Comparison of ENCODE assay signal across 8 mouse cellular contexts in the genomic region with DNA sequence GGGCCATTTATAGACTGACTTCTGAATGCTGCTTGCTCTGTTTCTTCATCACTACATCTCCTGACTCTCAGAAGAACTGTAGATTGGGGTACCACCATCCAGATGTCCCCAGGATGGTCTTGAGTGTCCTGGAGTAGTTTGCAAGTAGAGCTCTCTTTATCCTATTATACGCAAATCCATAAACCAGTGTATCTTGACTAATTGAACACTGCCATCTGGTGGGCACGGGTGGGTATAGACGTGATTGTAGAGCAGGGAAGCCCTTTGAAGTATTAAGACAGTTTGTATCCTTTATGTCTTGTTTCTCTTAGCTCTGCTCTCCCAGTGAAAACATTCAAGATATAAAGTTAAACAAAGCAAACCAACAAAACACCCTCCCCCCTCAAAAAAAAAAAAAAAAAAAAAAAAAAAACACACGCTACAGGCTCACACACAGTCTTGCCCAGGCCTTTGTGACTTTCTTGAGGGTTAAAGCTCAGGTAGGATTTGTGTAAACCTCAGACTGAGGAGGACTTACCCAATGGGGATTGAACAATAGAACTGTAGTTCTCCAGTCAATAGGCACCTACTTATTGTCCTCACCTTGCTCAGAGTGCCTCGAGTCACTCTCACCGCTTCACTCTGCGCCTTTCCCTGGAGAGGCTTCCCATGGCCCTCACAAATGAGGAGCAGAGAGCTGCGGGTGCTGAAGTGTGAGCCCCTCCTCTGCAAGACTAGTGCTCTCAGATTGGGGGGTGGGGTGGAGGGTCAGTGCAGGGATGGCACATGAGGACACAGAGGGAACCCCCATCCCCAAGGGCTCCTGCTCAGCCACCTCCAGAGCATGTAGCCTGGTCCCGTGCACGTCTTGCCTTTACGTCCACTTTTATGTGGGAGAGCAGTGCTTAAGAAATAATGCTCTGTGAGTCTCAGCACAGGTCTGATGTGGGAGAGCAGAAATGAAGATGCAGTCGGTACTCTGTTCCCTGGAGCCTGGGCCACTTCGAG. TPM values are rescaled to one million over a fixed set of nuclear protein-coding genes. Genes with fewer than 3 reads are reported as not detected.
DNase-seq lines count a peak whose midpoint lies in the region; ATAC-seq and TF ChIP-seq lines count a peak whose summit lies in the region.

No protein-coding gene starts in this region.

- no peak overlapping the region for H3K4me2 ChIP-seq in forebrain, embryonic 15.5 days (replicated peaks)
- H3K4me2 ChIP-seq in midbrain, embryonic 11.5 days = no peak overlapping the region

- CTCF ChIA-PET in Patski (lab: Charles Lee) = interaction anchor here (0.7 to 2.2 kb wide), 21 partner anchors 9 to 375 kb away, joined by 3 to 14 read pairs (median 5); no protein-coding TSS in a partner anchor

- H3K9ac ChIP-seq in forebrain, embryonic 15.5 days (replicated peaks) = no peak overlapping the region
- no peak overlapping the region for H3K9ac ChIP-seq in midbrain, embryonic 11.5 days (ENCODE audit: low read length)

- no peaks in the 10 kb centered on the region for H3K9me3 ChIP-seq in forebrain, embryonic 15.5 days
- no peaks in the 10 kb centered on the region for H3K9me3 ChIP-seq in midbrain, embryonic 11.5 days (ENCODE audit: control insufficient read depth, low read length)

- no peak overlapping the region for H3K4me3 ChIP-seq in forebrain, embryonic 15.5 days
- H3K4me3 ChIP-seq in midbrain, embryonic 11.5 days (ENCODE audit: low read depth, low read length) = no peak overlapping the region

- H3K4me1 ChIP-seq in forebrain, embryonic 15.5 days = no peaks in the 10 kb centered on the region
- no peaks in the 10 kb centered on the region for H3K4me1 ChIP-seq in midbrain, embryonic 11.5 days (ENCODE audit: control insufficient read depth, insufficient read depth, low read length)

- H3K27me3 ChIP-seq in Patski = no peaks in the 10 kb centered on the region
- no peaks in the 10 kb centered on the region for H3K27me3 ChIP-seq in forebrain, embryonic 15.5 days
- H3K27me3 ChIP-seq in midbrain, embryonic 11.5 days (ENCODE audit: control insufficient read depth, insufficient read depth, low read length) = no peaks in the 10 kb centered on the region

- no peak for ATAC-seq in Patski
- ATAC-seq in forebrain, embryonic 15.5 days (replicated peaks) = peak; percentile 70; the same call in 1 of the 2 replicates
- peak; percentile 52 for ATAC-seq in inflammation-experienced regulatory T-cells, adult 6 months
- peak; percentile 55; the same call in 1 of the 2 replicates for ATAC-seq in midbrain, embryonic 11.5 days (ENCODE audit: low FRiP score)
- ATAC-seq in erythroid progenitor cell, adult 5-6 weeks (replicated peaks; ENCODE audit: low FRiP score, poor library complexity, severe bottlenecking) = no peak

- in situ Hi-C loops in Patski (cut with MboI; ENCODE audit: low pct_unique_long_range_greater_than_20kb) = no loop called here

- H3K27ac ChIP-seq in forebrain, embryonic 15.5 days (replicated peaks) = no peak overlapping the region
- no peak overlapping the region for H3K27ac ChIP-seq in midbrain, embryonic 11.5 days (ENCODE audit: low read depth, low read length)

- WGBS in forebrain, embryonic 15.5 days = 70% methylated on average over 13 of the region's 13 CpGs
- 70% methylated on average over 13 of the region's 13 CpGs for WGBS in midbrain, embryonic 11.5 days

- peak; percentile 74 for TF ChIP-seq CTCF in Patski (IDR thresholded peaks at IDR 0.05)

- no peak for DNase-seq in Patski (ENCODE audit: low read depth, low spot score)
- peak; percentile 55 for DNase-seq in c-Kit-positive CD71-positive TER-119-negative erythroid progenitor cells, embryonic 14.5 days (ENCODE audit: low read depth)
- peak; percentile 30 to 70 for DNase-seq in left cerebral cortex, adult 8-10 months (ENCODE audit: low spot score in 2 of 2)
- DNase-seq in midbrain, embryonic 11.5 days (ENCODE audit: low spot score, missing footprints) = peak; percentile 96
- DNase-seq in skeletal muscle tissue, adult 2 months (ENCODE audit: low read depth, low spot score) = peak; percentile 39

- POLR2A ChIA-PET in Patski (lab: Charles Lee) = interaction anchor here (0.7 kb wide), 1 partner anchor 62 kb away, joined by 9 read pairs; no protein-coding TSS in a partner anchor

- H3K36me3 ChIP-seq in forebrain, embryonic 15.5 days = no peaks in the 10 kb centered on the region
- no peaks in the 10 kb centered on the region for H3K36me3 ChIP-seq in midbrain, embryonic 11.5 days (ENCODE audit: control insufficient read depth, insufficient read depth, low read length)

RNA-seq across cellular contexts. Expression of gene Zfp518b, which starts 51.9 kb away (rescaled TPM):
- polyA plus RNA-seq in Patski (2021) = 1.3 TPM
- 41.9 and 47.8 TPM in 2 replicates for polyA plus RNA-seq in forebrain, embryonic 15.5 days (2015; fragmentation: Nextera tagmentation; extraction: Ambion mirVana)
- polyA plus RNA-seq in inflammation-experienced regulatory T-cells, adult 6 months (2017; shearing (Covaris generic)) = 1 to 10 TPM in 1 of 3 experiments, under 1 TPM in 2; 0.60 to 1.3 (median 0.73) TPM
- total RNA-seq in left cerebral cortex, adult 8-10 months (2022) = 10 to 100 TPM; 11.2 to 14.5 (median 13.2) TPM
- polyA plus RNA-seq in midbrain, embryonic 11.5 days (2014; fragmentation: Nextera tagmentation; extraction: Ambion mirVana) = 39.9 and 42.1 TPM in 2 replicates
- 1.3 and 1.4 TPM in 2 replicates for total RNA-seq in erythroid progenitor cell, adult 5-6 weeks (2015; ENCODE audit: low replicate concordance)
- total RNA-seq in erythroid progenitor cell, adult 5-6 weeks (2017; ENCODE audit: low replicate concordance) = 0.76 and 1.7 TPM in 2 replicates

Comparison
In these comparisons a context has a peak if more than half of its experiments do, and no peak if none do; other contexts are left out.
1. ATAC-seq: peak in forebrain, embryonic 15.5 days (single experiment), inflammation-experienced regulatory T-cells, adult 6 months (single experiment) and midbrain, embryonic 11.5 days (single experiment); none in Patski (single experiment) and erythroid progenitor cell, adult 5-6 weeks (single experiment).
2. RNA of gene Zfp518b, which starts 51.9 kb away (polyA plus RNA-seq): 41.9 to 47.8 TPM in forebrain, embryonic 15.5 days and 39.9 to 42.1 TPM in midbrain, embryonic 11.5 days; 1.3 TPM in Patski (single experiment) and 0.60 to 1.3 TPM in inflammation-experienced regulatory T-cells, adult 6 months; every median in the first group is over 10 times any median in the second.